Comparison of ENCODE assay signal across 19 mouse cellular contexts in genomic region chr1:93257560-93257959, GRCm38 (mm10).
"Had no signal": no experiment of that assay in that cellular context is flagged by ENCODE, and none has a peak within 500 bp of the region (broad histone marks: within the 10 kb centered on the region; RNA-seq: fewer than 3 reads in every experiment).

No protein-coding gene starts in this region.

- ATAC-seq: liver, postnatal 0 days had no signal

- H3K9me3 ChIP-seq: liver, embryonic 13.5 days; liver, embryonic 15.5 days; lung, embryonic 15.5 days; megakaryocyte, embryonic 14.5 days; midbrain, embryonic 12.5 days; neural tube, embryonic 13.5 days; neural tube, embryonic 15.5 days; stomach, embryonic 15.5 days had no signal

- DNase-seq: liver, embryonic 13.5 days; liver, postnatal 0 days; lung, adult 2 months; lung, postnatal 14 days; lung, postnatal 36 days; midbrain, embryonic 14.5 days; right cerebral cortex, postnatal 14 days; thymus, adult 2 months; thymus, postnatal 25 days; thymus, postnatal 4 days had no signal

- H3K27me3 ChIP-seq: liver, embryonic 13.5 days; liver, embryonic 15.5 days; lung, embryonic 15.5 days; midbrain, embryonic 12.5 days; neural tube, embryonic 13.5 days; neural tube, embryonic 15.5 days; stomach, embryonic 15.5 days had no signal

- H3K4me1 ChIP-seq: liver, embryonic 13.5 days; liver, embryonic 15.5 days; megakaryocyte, embryonic 14.5 days; midbrain, embryonic 12.5 days; neural tube, embryonic 13.5 days; neural tube, embryonic 15.5 days; stomach, embryonic 15.5 days had no signal

- H3K36me3 ChIP-seq: liver, embryonic 13.5 days; liver, embryonic 15.5 days; lung, embryonic 15.5 days; midbrain, embryonic 12.5 days; neural tube, embryonic 13.5 days; neural tube, embryonic 15.5 days; stomach, embryonic 15.5 days had no signal

- H3K4me2 ChIP-seq: liver, embryonic 13.5 days; liver, embryonic 15.5 days; lung, embryonic 15.5 days; midbrain, embryonic 12.5 days; neural tube, embryonic 13.5 days; neural tube, embryonic 15.5 days; stomach, embryonic 15.5 days had no signal

- H3K4me3 ChIP-seq: liver, embryonic 13.5 days; liver, embryonic 15.5 days; lung, embryonic 15.5 days; megakaryocyte, embryonic 14.5 days; midbrain, embryonic 12.5 days; neural tube, embryonic 13.5 days; neural tube, embryonic 15.5 days; stomach, embryonic 15.5 days had no signal

- H3K27ac ChIP-seq: liver, embryonic 13.5 days; liver, embryonic 15.5 days; lung, embryonic 15.5 days; macrophage; midbrain, embryonic 12.5 days; neural tube, embryonic 13.5 days; neural tube, embryonic 15.5 days; stomach, embryonic 15.5 days; stomach, postnatal 0 days had no signal

- H3K9ac ChIP-seq: liver, embryonic 13.5 days; liver, embryonic 15.5 days; liver, postnatal 0 days; lung, embryonic 15.5 days; midbrain, embryonic 12.5 days; neural tube, embryonic 13.5 days; neural tube, embryonic 15.5 days; stomach, embryonic 15.5 days had no signal
